Mouse (Mus musculus) liver, embryonic 13.5 days (tissue): Measurements from ENCODE around the gene Eif2ak3. TPM values are rescaled to one million over a fixed set of nuclear protein-coding genes. Genes with fewer than 3 reads are reported as not detected.

Experiments
- polyA plus RNA-seq: library from polyadenylated mRNA; unstranded; fragments of >200 nt; fragmentation: Nextera tagmentation; extraction: Ambion mirVana; gene quantifications from 2 replicates; pipeline ENCODE4 v1.2.1, GENCODE M21; 2015

Eif2ak3 gene
- polyA plus RNA-seq, 1 experiment from 2014 or later = 3.5 TPM

Other genes with a start within 250 kb of the Eif2ak3 start
- 3.7 and 4.5 TPM in 2 replicates for gene Rpia, start 52.3 kb upstream of the Eif2ak3 start, polyA plus RNA-seq
- not detected in 2 replicates for gene Tex37, start 74.4 kb downstream of the Eif2ak3 start, polyA plus RNA-seq
- gene Foxi3, start 112.0 kb downstream of the Eif2ak3 start, polyA plus RNA-seq = not detected in 2 replicates